Mouse (Mus musculus): ENCODE data around the gene Ddx20.
"Not testable (repeated sequence)": the region's sequence is repeated elsewhere in the genome, so short reads cannot be mapped to it uniquely, and the experiment has no call there.

The Ddx20 gene

GRCm38 (mm10) chr3:105705061-105705549 lies 17.7 kb upstream of the Ddx20 start:
- peak; percentile 74 for DNase-seq (ENCODE audit: low spot score)

- DNase-seq (ENCODE audit: low spot score) = peak; percentile 76
These were observed 16.9 kb upstream of the Ddx20 start, which contains the start of gene Inka2 for GRCm38 (mm10) chr3:105704031-105705008. TSS of gene Inka2 (plus strand) at chr3:105704599.

- DNase-seq (ENCODE audit: low spot score) = no peak
These were observed 16.2 kb upstream of the Ddx20 start for GRCm38 (mm10) chr3:105703571-105703970.

- no peak for DNase-seq (ENCODE audit: low spot score)
These were observed 14.0 kb upstream of the Ddx20 start for GRCm38 (mm10) chr3:105701399-105701798.

- DNase-seq (ENCODE audit: low spot score) = not testable (repeated sequence)
These were observed 13.4 kb upstream of the Ddx20 start for GRCm38 (mm10) chr3:105700786-105701185.

GRCm38 (mm10) chr3:105699241-105699933 lies 12.0 kb upstream of the Ddx20 start:
- no peak for DNase-seq (ENCODE audit: low spot score)

- DNase-seq (ENCODE audit: low spot score) = no peak
These were observed 10.9 kb upstream of the Ddx20 start for GRCm38 (mm10) chr3:105698311-105698710.

GRCm38 (mm10) chr3:105697148-105697441 lies 9.7 kb upstream of the Ddx20 start:
- DNase-seq (ENCODE audit: low spot score) = no peak

GRCm38 (mm10) chr3:105696387-105697147 lies 9.2 kb upstream of the Ddx20 start:
- no peak for DNase-seq (ENCODE audit: low spot score)

- DNase-seq (ENCODE audit: low spot score) = no peak
These were observed 8.4 kb upstream of the Ddx20 start for GRCm38 (mm10) chr3:105695476-105696386.

- no peak for DNase-seq (ENCODE audit: low spot score)
These were observed 6.1 kb upstream of the Ddx20 start for GRCm38 (mm10) chr3:105693327-105694080.

- DNase-seq (ENCODE audit: low spot score) = no peak
These were observed 1.2 kb upstream of the Ddx20 start for GRCm38 (mm10) chr3:105688536-105688935.

- DNase-seq (ENCODE audit: low spot score) = no peak
These were observed 715 bp downstream of the Ddx20 start for GRCm38 (mm10) chr3:105686394-105687323.

- no peak for DNase-seq (ENCODE audit: low spot score)
These were observed 7.0 kb downstream of the Ddx20 start for GRCm38 (mm10) chr3:105680346-105680745.

GRCm38 (mm10) chr3:105675932-105676331 lies 11.4 kb downstream of the Ddx20 start:
- no peak for DNase-seq (ENCODE audit: low spot score)

- DNase-seq (ENCODE audit: low spot score) = peak; percentile 56
These were observed 12.7 kb downstream of the Ddx20 start for GRCm38 (mm10) chr3:105674595-105675218.

- DNase-seq (ENCODE audit: low spot score) = no peak
These were observed 16.6 kb downstream of the Ddx20 start for GRCm38 (mm10) chr3:105670801-105671200.

- DNase-seq (ENCODE audit: low spot score) = no peak
These were observed 17.6 kb downstream of the Ddx20 start for GRCm38 (mm10) chr3:105669776-105670175.

- no peak for DNase-seq (ENCODE audit: low spot score)
These were observed 19.2 kb downstream of the Ddx20 start for GRCm38 (mm10) chr3:105668161-105668560.
